Mouse (Mus musculus) ovary, postnatal 14 days (tissue): ENCODE measurements around the gene Sfrp4.

Experiments used
- DNase-seq: peaks from one replicate; pipeline ENCODE4 v3.0.0; 2022; ENCODE audit warnings: low spot score

Sfrp4 gene

GRCm38 (mm10) chr13:19636131-19636530, 13.2 kb downstream of the Sfrp4 start:
- DNase-seq, result no peak

- no peak for DNase-seq
These were observed 17.4 kb downstream of the Sfrp4 start for GRCm38 (mm10) chr13:19640203-19640851.

- DNase-seq, result no peak
These were observed 20.6 kb downstream of the Sfrp4 start for GRCm38 (mm10) chr13:19643519-19643918.

GRCm38 (mm10) chr13:19644225-19644624, 21.3 kb downstream of the Sfrp4 start:
- DNase-seq, result no peak

- no peak for DNase-seq
These were observed 26.9 kb downstream of the Sfrp4 start for GRCm38 (mm10) chr13:19649824-19650223.

GRCm38 (mm10) chr13:19652405-19652804, 29.5 kb downstream of the Sfrp4 start:
- no peak for DNase-seq

GRCm38 (mm10) chr13:19668355-19669140, 45.6 kb downstream of the Sfrp4 start:
- DNase-seq, result no peak

GRCm38 (mm10) chr13:19674025-19674424, 51.1 kb downstream of the Sfrp4 start:
- no peak for DNase-seq

GRCm38 (mm10) chr13:19674601-19675000, 51.7 kb downstream of the Sfrp4 start:
- no peak for DNase-seq
